Comparison of ENCODE assay signal across 8 mouse cellular contexts in the genomic region with DNA sequence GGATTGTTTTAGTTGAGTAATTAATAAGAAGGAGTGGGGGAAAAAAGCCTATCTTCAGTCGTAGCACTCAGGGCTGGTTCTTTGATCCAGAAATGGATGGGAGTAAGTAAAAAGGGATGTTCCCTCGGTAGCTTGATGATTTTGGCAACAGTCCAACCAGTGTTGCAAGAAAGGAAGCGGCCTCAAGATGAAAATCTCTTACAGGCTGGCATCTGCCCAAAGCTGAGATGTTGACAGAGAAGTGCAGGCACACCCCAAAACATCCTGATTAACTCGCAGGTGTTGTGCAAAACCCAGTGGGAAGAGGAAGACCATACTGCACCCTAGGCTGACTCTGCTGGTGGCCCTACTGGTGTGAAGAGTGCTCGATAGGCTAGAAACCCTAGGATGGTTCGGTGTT.
DNase-seq lines count a peak whose midpoint lies in the region; ATAC-seq and TF ChIP-seq lines count a peak whose summit lies in the region.

No protein-coding gene starts in this region.

- no peaks in the 10 kb centered on the region for H3K9me3 ChIP-seq in forebrain, embryonic 14.5 days (replicated peaks; ENCODE audit: control insufficient read depth, low read length)
- H3K9me3 ChIP-seq in forebrain, embryonic 11.5 days (ENCODE audit: control insufficient read depth, low read length): no peaks in the 10 kb centered on the region; the same call in 1 of the 2 replicates

- H3K9ac ChIP-seq in forebrain, embryonic 14.5 days (ENCODE audit: low read length): no peak overlapping the region
- no peak overlapping the region for H3K9ac ChIP-seq in forebrain, embryonic 11.5 days (ENCODE audit: low read length)

- no peak overlapping the region for H3K4me3 ChIP-seq in forebrain, embryonic 14.5 days (ENCODE audit: low read depth, low read length)
- H3K4me3 ChIP-seq in forebrain, embryonic 11.5 days (ENCODE audit: low read depth, low read length): no peak overlapping the region
- no peak overlapping the region for H3K4me3 ChIP-seq in myocyte

- DNase-seq in forebrain, embryonic 14.5 days (ENCODE audit: low spot score): peak; percentile 84
- DNase-seq in forebrain, embryonic 11.5 days (ENCODE audit: low spot score): no peak
- DNase-seq in 416B (ENCODE audit: low read depth): peak; percentile 99
- DNase-seq in brain, adult 2 months (ENCODE audit: low read depth, low spot score): peak; percentile 77
- peak; percentile 60 for DNase-seq in heart, postnatal 25 days (ENCODE audit: low spot score)
- peak; percentile 70 to 90 for DNase-seq in left cerebral cortex, postnatal 10 days (ENCODE audit: extremely low spot score in 1 of 2, low spot score in 2 of 2)
- DNase-seq in urinary bladder, postnatal 14 days (ENCODE audit: low spot score): peak; percentile 83

- WGBS in forebrain, embryonic 14.5 days: 48% methylated on average over 6 of the region's 6 CpGs
- WGBS in forebrain, embryonic 11.5 days: 66% methylated on average over 6 of the region's 6 CpGs

- no peaks in the 10 kb centered on the region for H3K36me3 ChIP-seq in forebrain, embryonic 14.5 days (ENCODE audit: control insufficient read depth, insufficient read depth, low read length)
- H3K36me3 ChIP-seq in forebrain, embryonic 11.5 days (ENCODE audit: control insufficient read depth, insufficient read depth, low read length): no peaks in the 10 kb centered on the region
- H3K36me3 ChIP-seq in myocyte (ENCODE audit: control insufficient read depth, insufficient read depth): no peaks in the 10 kb centered on the region

- ATAC-seq in forebrain, embryonic 14.5 days: peak; percentile 32; the same call in 1 of the 2 replicates
- no peak for ATAC-seq in forebrain, embryonic 11.5 days (replicated peaks; ENCODE audit: low FRiP score)

- H3K27ac ChIP-seq in forebrain, embryonic 14.5 days (ENCODE audit: low read depth, low read length): no peak overlapping the region
- no peak overlapping the region for H3K27ac ChIP-seq in forebrain, embryonic 11.5 days (ENCODE audit: low read depth, low read length)

- H3K27me3 ChIP-seq in forebrain, embryonic 14.5 days (replicated peaks; ENCODE audit: control insufficient read depth, insufficient read depth, low read length): no peaks in the 10 kb centered on the region
- H3K27me3 ChIP-seq in forebrain, embryonic 11.5 days (ENCODE audit: control insufficient read depth, insufficient read depth, low read length): no peaks in the 10 kb centered on the region
- no peaks in the 10 kb centered on the region for H3K27me3 ChIP-seq in myocyte (ENCODE audit: control insufficient read depth, insufficient read depth, insufficient read length)

- intact Hi-C loops in heart, postnatal 25 days (cut with DNase I): no loop called here
- intact Hi-C loops in left cerebral cortex, postnatal 10 days (cut with DNase I): no loop called here

- no peak overlapping the region for H3ac ChIP-seq in myocyte (ENCODE audit: control insufficient read depth, insufficient read length)

- H3K79me2 ChIP-seq in myocyte (ENCODE audit: control insufficient read depth, insufficient read depth): no peaks in the 10 kb centered on the region

- no peak for TF ChIP-seq POLR2A in myocyte (IDR thresholded peaks at IDR 0.05; ENCODE audit: insufficient read length, low read depth)

- no peak overlapping the region for H3K4me2 ChIP-seq in forebrain, embryonic 14.5 days (ENCODE audit: low read length)
- no peak overlapping the region for H3K4me2 ChIP-seq in forebrain, embryonic 11.5 days (ENCODE audit: low read depth, low read length, severe bottlenecking)
- H3K4me2 ChIP-seq in myocyte (ENCODE audit: low read depth): no peak overlapping the region

- H3K4me1 ChIP-seq in forebrain, embryonic 14.5 days (ENCODE audit: control insufficient read depth, insufficient read depth, low read length): 0 out of 2 replicates have a peak, but pooled peaks cover 3% of the 10 kb centered on the region
- H3K4me1 ChIP-seq in forebrain, embryonic 11.5 days (replicated peaks; ENCODE audit: control insufficient read depth, insufficient read depth, low read length): no peaks in the 10 kb centered on the region

TF ChIP-seq in myocyte, 11 proteins besides CTCF, POLR2A, EP300 and RAD21:
- TF ChIP-seq CEBPB (IDR thresholded peaks at IDR 0.05; ENCODE audit: insufficient read depth, poor library complexity, severe bottlenecking) (peak; percentile 81), MYOD1 (IDR thresholded peaks at IDR 0.05; ENCODE audit: control insufficient read depth in 1 of 3, insufficient read length in 2 of 3, low read depth in 2 of 3) (no peak)
